Mouse (Mus musculus): ENCODE data around the gene Phb2. TPM values are rescaled to one million over a fixed set of nuclear protein-coding genes. Genes with fewer than 3 reads are reported as not detected.

Phb2 gene
- polyA plus RNA-seq, 1 experiment = 94.1 TPM

DNA sequence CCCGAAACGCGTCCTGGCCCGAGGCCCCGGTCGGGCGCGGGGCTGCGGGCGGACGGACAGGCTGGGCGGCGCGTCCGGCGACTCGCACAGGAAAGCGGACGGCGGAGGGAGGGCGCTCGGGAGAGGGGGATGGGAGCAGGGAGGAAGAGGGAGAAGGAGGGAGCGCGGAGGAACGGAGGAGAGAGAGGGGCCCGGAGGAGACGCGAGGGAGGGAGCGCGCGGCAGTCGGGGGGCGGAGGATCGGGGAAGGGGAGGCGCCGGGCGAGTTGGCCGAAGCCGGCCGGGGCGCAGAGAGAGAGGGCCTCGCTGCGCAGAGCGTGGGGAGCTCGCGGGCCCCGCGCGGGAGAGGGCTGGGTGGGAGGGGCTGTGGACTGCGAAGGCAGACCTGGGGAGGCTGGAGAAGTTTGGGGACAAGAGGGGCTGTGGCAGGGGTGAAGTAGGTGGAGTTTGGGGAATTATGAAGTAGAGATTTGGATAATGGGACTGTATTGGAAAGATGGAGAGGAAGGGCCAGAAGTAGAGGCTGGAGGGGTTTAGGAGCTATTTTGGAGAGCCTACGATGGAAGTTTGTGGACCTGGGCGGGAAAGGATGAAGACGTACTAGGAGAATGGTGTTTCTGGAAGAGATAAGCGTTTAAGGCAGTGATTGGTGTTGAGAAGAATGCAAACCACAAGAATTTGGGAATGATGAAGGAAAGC lies 44.7 kb downstream of the Phb2 start:
- Histone ChIP-seq H3K4me1 (ENCODE audit: control insufficient read depth, insufficient read depth, low read length) (peaks cover 27% of the 10 kb centered on the region), H3K27ac (ENCODE audit: insufficient read depth, low read depth, low read length) (no peak overlapping the region), H3K4me3 (ENCODE audit: insufficient read depth, low read length) (peak overlapping the region; percentile 75)
- TF ChIP-seq CTCF (IDR thresholded peaks at IDR 0.05; ENCODE audit: low read depth, low read length) (no peak), POLR2A (IDR thresholded peaks at IDR 0.05; ENCODE audit: borderline replicate concordance, low read depth, low read length) (no peak)

DNA sequence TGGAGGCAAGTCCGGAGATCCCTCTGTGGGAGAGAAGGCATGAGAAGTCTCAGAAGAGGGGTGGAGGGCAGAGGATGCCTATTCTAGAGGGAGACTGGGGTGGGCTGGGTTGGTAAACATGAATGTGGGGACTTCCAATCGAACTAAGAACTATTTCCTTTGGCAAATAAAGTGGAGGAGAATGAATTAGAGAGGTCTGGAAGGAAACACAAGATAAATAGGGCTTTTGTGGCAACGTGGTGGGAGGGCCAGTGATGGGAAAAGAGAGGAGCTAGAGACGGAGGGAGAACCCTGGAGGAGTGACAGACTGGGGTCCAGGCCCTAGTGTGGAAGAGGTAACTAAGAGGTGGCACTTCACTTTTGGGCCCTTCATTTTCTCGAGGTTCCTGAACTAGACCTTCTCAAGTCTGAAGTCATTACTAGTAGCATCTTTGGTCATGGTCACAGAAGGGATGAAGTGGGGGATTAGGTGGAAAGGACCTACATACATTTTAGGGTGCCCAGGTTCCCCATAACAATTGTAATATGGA lies 45.3 kb downstream of the Phb2 start:
- H3K4me1 ChIP-seq (ENCODE audit: control insufficient read depth, insufficient read depth, low read length) = peaks cover 27% of the 10 kb centered on the region
- no peak overlapping the region for H3K27ac ChIP-seq (ENCODE audit: insufficient read depth, low read depth, low read length)
- peak overlapping the region; percentile 75 for H3K4me3 ChIP-seq (ENCODE audit: insufficient read depth, low read length)
- no peak for TF ChIP-seq CTCF (IDR thresholded peaks at IDR 0.05; ENCODE audit: low read depth, low read length)
- no peak for TF ChIP-seq POLR2A (IDR thresholded peaks at IDR 0.05; ENCODE audit: borderline replicate concordance, low read depth, low read length)

DNA sequence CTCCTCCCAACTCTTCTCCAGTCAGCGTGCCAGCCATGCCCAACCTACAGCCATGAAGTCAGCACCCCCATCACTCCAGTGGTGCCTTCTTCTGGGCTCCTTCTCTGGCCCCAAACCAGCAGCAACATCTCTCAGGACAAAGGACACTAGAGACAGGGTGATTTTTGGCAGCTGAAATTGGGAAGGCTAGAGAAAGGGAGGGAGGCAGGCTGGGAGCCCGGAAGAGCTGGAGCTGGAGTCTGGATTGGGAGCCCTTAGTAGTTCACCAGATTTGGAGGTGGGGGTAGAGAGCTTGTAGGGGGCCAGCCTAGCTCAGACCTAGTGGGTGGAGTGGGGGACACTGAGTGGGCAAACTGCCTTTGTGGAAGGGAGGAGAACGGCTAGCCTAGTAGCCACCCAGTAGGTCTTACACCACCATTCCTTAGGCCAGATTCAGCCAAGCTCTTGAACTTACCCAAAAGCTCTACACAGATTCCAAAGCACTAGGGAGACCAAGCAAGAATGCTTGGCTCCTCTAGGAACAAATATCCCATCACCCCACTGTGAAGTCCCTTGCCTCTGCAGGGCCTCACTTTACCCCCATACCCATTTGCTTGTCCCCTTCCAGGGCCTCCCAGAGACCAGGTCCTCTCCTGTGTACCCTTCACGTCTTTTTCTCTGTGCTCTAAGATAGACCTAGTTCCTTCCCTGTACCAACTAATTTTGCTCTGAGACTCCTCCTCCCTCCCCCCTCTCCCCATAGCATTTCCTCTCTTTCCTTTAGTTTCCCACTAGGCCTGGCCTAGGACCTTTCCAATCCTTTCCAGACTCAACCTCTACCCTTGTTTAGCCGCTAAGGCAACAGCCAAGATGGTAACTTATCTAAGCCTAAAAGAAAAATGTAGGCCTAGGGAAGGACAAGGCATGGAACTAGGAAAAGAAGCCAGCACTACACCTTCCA lies 46.0 kb downstream of the Phb2 start:
- no peak overlapping the region for H3K27ac ChIP-seq (ENCODE audit: insufficient read depth, low read depth, low read length)
- H3K4me1 ChIP-seq (ENCODE audit: control insufficient read depth, insufficient read depth, low read length) = peaks cover 27% of the 10 kb centered on the region
- TF ChIP-seq CTCF (IDR thresholded peaks at IDR 0.05; ENCODE audit: low read depth, low read length) = no peak
- no peak for TF ChIP-seq POLR2A (IDR thresholded peaks at IDR 0.05; ENCODE audit: borderline replicate concordance, low read depth, low read length)
- no peak overlapping the region for H3K4me3 ChIP-seq (ENCODE audit: insufficient read depth, low read length)

DNA sequence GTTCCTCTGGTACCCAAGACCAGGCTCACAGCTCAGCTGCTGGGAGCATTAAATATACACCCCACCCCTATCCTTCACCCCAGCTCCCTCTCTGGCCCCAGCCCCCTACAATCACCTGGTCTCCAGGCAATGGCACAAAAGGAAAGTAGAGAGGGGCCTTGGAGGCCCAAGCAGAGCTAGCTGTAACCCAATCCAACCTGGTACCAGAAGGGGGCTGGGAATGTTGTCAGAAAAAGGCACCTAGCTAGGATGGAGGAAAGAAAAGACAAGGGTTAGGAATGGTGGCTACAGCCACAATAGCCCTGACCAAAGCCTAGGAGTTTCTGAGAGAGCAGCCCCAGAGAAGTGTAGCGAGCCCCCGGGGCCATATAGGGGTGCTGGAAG lies 46.7 kb downstream of the Phb2 start:
- peaks cover 27% of the 10 kb centered on the region for H3K4me1 ChIP-seq (ENCODE audit: control insufficient read depth, insufficient read depth, low read length)
- TF ChIP-seq CTCF (IDR thresholded peaks at IDR 0.05; ENCODE audit: low read depth, low read length) = no peak
- no peak for TF ChIP-seq POLR2A (IDR thresholded peaks at IDR 0.05; ENCODE audit: borderline replicate concordance, low read depth, low read length)
- no peak overlapping the region for H3K27ac ChIP-seq (ENCODE audit: insufficient read depth, low read depth, low read length)
- no peak overlapping the region for H3K4me3 ChIP-seq (ENCODE audit: insufficient read depth, low read length)

DNA sequence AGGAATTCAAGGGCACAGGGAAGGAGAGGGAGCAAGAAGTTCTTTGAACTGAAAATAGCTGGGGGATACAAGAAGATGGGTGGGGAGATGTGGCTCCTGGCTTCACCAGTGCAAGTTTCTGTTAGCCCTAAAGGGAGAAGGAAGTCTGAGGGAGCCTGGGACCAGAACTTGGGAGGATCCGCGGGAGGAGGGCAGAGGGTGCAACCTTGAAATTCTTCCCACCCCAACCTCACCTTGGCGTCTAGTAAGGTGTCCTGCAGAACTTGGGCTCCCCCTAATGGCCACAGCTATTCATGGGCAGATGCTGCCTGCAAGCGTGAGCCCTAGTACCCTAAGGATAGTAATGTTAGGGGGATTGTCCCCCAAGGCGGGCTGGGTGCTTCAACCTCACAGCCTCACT lies 47.1 kb downstream of the Phb2 start:
- Histone ChIP-seq H3K4me3 (ENCODE audit: insufficient read depth, low read length) (no peak overlapping the region), H3K4me1 (ENCODE audit: control insufficient read depth, insufficient read depth, low read length) (peaks cover 27% of the 10 kb centered on the region), H3K27ac (ENCODE audit: insufficient read depth, low read depth, low read length) (no peak overlapping the region)
- no peak for TF ChIP-seq POLR2A (IDR thresholded peaks at IDR 0.05; ENCODE audit: borderline replicate concordance, low read depth, low read length)
- TF ChIP-seq CTCF (IDR thresholded peaks at IDR 0.05; ENCODE audit: low read depth, low read length) = peak; percentile 84

DNA sequence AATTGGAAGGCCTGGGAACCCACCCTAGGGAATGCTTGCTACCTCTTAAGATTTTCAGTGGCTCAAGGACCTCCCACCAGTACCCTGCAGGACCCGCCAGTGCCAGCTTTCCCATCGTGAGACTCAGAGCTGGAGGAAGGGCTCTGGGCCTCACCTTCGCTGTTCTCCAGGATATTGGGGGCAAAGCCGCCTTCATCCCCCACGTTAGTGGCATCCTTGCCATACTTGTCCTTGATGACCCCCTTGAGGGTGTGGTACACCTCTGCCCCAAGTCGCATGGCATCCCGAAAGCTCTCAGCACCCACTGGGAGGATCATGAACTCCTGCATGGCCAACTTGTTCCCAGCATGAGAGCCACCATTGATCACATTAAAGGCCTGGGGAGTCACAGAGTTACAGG lies 53.8 kb downstream of the Phb2 start:
- Histone ChIP-seq H3K4me1 (ENCODE audit: control insufficient read depth, insufficient read depth, low read length) (peaks cover 6% of the 10 kb centered on the region), H3K27ac (ENCODE audit: insufficient read depth, low read depth, low read length) (no peak overlapping the region), H3K4me3 (ENCODE audit: insufficient read depth, low read length) (no peak overlapping the region)
- TF ChIP-seq POLR2A (IDR thresholded peaks at IDR 0.05; ENCODE audit: borderline replicate concordance, low read depth, low read length) = no peak
- TF ChIP-seq CTCF (IDR thresholded peaks at IDR 0.05; ENCODE audit: low read depth, low read length) = no peak

Other genes starting within 250 kb of the Phb2 start
- 0.60 TPM in 1 of 2 replicates, not detected in the other for gene Clstn3, start 247.5 kb upstream of the Phb2 start, polyA plus RNA-seq (2012; ENCODE audit: insufficient read depth, insufficient read length, missing spikeins)
- gene C1rl, start 219.2 kb upstream of the Phb2 start, polyA plus RNA-seq (2012; ENCODE audit: insufficient read depth, insufficient read length, missing spikeins) = 0.97 and 1.1 TPM in 2 replicates
- gene C1ra, start 199.9 kb upstream of the Phb2 start, polyA plus RNA-seq (2012; ENCODE audit: insufficient read depth, insufficient read length, missing spikeins) = 3.4 and 3.7 TPM in 2 replicates
- 0.55 TPM in 1 of 2 replicates, not detected in the other for gene C1s1, start 170.0 kb upstream of the Phb2 start, polyA plus RNA-seq (2012; ENCODE audit: insufficient read depth, insufficient read length, missing spikeins)
- gene C1rb, start 142.0 kb upstream of the Phb2 start, polyA plus RNA-seq (2012; ENCODE audit: insufficient read depth, insufficient read length, missing spikeins) = not detected in 2 replicates
- not detected in 2 replicates for gene C1s2, start 76.3 kb upstream of the Phb2 start, polyA plus RNA-seq (2012; ENCODE audit: insufficient read depth, insufficient read length, missing spikeins)
- gene Lpcat3, start 49.3 kb upstream of the Phb2 start, polyA plus RNA-seq (2012; ENCODE audit: insufficient read depth, insufficient read length, missing spikeins) = 57.4 and 70.0 TPM in 2 replicates
- gene Emg1, start 158 bp upstream of the Phb2 start, polyA plus RNA-seq (2012; ENCODE audit: insufficient read depth, insufficient read length, missing spikeins) = 48.2 and 54.9 TPM in 2 replicates
- 583 and 614 TPM in 2 replicates for gene Ptpn6, start 26.4 kb downstream of the Phb2 start, polyA plus RNA-seq (2012; ENCODE audit: insufficient read depth, insufficient read length, missing spikeins)
- 221 and 253 TPM in 2 replicates for gene Grcc10, start 29.0 kb downstream of the Phb2 start, polyA plus RNA-seq (2012; ENCODE audit: insufficient read depth, insufficient read length, missing spikeins)
- not detected in 2 replicates for gene Gm45234, start 43.7 kb downstream of the Phb2 start, polyA plus RNA-seq (2012; ENCODE audit: insufficient read depth, insufficient read length, missing spikeins)
- 30.1 and 34.0 TPM in 2 replicates for gene Atn1, start 44.2 kb downstream of the Phb2 start, polyA plus RNA-seq (2012; ENCODE audit: insufficient read depth, insufficient read length, missing spikeins)
- 1.4 and 2.6 TPM in 2 replicates for gene Eno2, start 57.3 kb downstream of the Phb2 start, polyA plus RNA-seq (2012; ENCODE audit: insufficient read depth, insufficient read length, missing spikeins)
- not detected in 2 replicates for gene Lrrc23, start 67.4 kb downstream of the Phb2 start, polyA plus RNA-seq (2012; ENCODE audit: insufficient read depth, insufficient read length, missing spikeins)
- 31.4 and 43.6 TPM in 2 replicates for gene Spsb2, start 96.3 kb downstream of the Phb2 start, polyA plus RNA-seq (2012; ENCODE audit: insufficient read depth, insufficient read length, missing spikeins)
- 224 and 232 TPM in 2 replicates for gene Tpi1, start 102.0 kb downstream of the Phb2 start, polyA plus RNA-seq (2012; ENCODE audit: insufficient read depth, insufficient read length, missing spikeins)
- gene Usp5, start 117.1 kb downstream of the Phb2 start, polyA plus RNA-seq (2012; ENCODE audit: insufficient read depth, insufficient read length, missing spikeins) = 62.3 and 65.0 TPM in 2 replicates
- 70.1 and 76.5 TPM in 2 replicates for gene Cdca3, start 117.2 kb downstream of the Phb2 start, polyA plus RNA-seq (2012; ENCODE audit: insufficient read depth, insufficient read length, missing spikeins)
- gene Gnb3, start 127.9 kb downstream of the Phb2 start, polyA plus RNA-seq (2012; ENCODE audit: insufficient read depth, insufficient read length, missing spikeins) = not detected in 2 replicates
- gene P3h3, start 145.4 kb downstream of the Phb2 start, polyA plus RNA-seq (2012; ENCODE audit: insufficient read depth, insufficient read length, missing spikeins) = 12.1 and 12.9 TPM in 2 replicates
- gene Gpr162, start 151.6 kb downstream of the Phb2 start, polyA plus RNA-seq (2012; ENCODE audit: insufficient read depth, insufficient read length, missing spikeins) = 43.3 and 52.6 TPM in 2 replicates
- gene Cd4, start 175.9 kb downstream of the Phb2 start, polyA plus RNA-seq (2012; ENCODE audit: insufficient read depth, insufficient read length, missing spikeins) = 20.6 and 23.4 TPM in 2 replicates
- gene Lag3, start 199.4 kb downstream of the Phb2 start, polyA plus RNA-seq (2012; ENCODE audit: insufficient read depth, insufficient read length, missing spikeins) = 0.44 TPM in 1 of 2 replicates, not detected in the other
- gene Ptms, start 207.8 kb downstream of the Phb2 start, polyA plus RNA-seq (2012; ENCODE audit: insufficient read depth, insufficient read length, missing spikeins) = 820 and 821 TPM in 2 replicates
- 186 and 188 TPM in 2 replicates for gene Mlf2, start 219.1 kb downstream of the Phb2 start, polyA plus RNA-seq (2012; ENCODE audit: insufficient read depth, insufficient read length, missing spikeins)